Mouse (Mus musculus): ENCODE data around the gene Ankra2. TPM values are rescaled to one million over a fixed set of nuclear protein-coding genes. Genes with fewer than 3 reads are reported as not detected.

The Ankra2 gene
- polyA plus RNA-seq, 1 experiment from 2014 or later = 14.7 TPM

DNA sequence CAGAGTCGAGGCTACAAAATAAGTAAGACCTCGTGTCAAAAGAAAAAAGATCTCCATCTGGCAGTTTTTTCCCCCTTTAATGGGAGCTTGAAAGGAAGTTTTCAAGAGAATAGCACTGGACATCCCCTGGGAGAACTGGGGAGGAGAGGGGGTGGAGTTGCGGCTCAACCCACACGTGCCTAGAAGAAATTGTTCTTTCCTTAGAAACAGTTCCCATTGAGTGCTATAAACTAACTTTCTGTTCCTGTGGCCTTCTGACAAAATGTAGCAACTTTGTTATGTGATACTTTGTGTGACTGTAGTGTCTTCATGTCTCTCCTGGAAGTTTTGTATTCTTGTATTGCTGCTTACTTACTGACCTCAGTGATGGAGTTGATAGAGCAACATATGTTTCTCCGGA is 1.2 kb downstream of the Ankra2 start:
- no peaks in the 10 kb centered on the region for H3K27me3 ChIP-seq (ENCODE audit: poor library complexity, severe bottlenecking)
- no peak for DNase-seq (ENCODE audit: extremely low spot score, low spot score)
- no peaks in the 10 kb centered on the region for H3K9me3 ChIP-seq
- peaks cover 35% of the 10 kb centered on the region for H3K36me3 ChIP-seq (replicated peaks)
- H3K4me1 ChIP-seq = peaks cover 26% of the 10 kb centered on the region
- 43% methylated on average over 5 of the region's 5 CpGs for WGBS
- H3K27ac ChIP-seq = peak overlapping the region; percentile 93; the same call in 1 of the 2 replicates
- H3K4me3 ChIP-seq = peak overlapping the region; percentile 91

- H3K36me3 ChIP-seq (replicated peaks) = peaks cover 56% of the 10 kb centered on the region
- no peaks in the 10 kb centered on the region for H3K27me3 ChIP-seq (ENCODE audit: poor library complexity, severe bottlenecking)
- no peak overlapping the region for H3K27ac ChIP-seq
- DNase-seq (ENCODE audit: extremely low spot score, low spot score) = no peak
- WGBS = 94% methylated on average over 9 of the region's 9 CpGs
- no peaks in the 10 kb centered on the region for H3K4me1 ChIP-seq
- H3K4me3 ChIP-seq = no peak overlapping the region
- no peaks in the 10 kb centered on the region for H3K9me3 ChIP-seq
These were observed 11.1 kb downstream of the Ankra2 start for GRCm38 (mm10) chr13:98274023-98274422.

- H3K27me3 ChIP-seq (ENCODE audit: poor library complexity, severe bottlenecking) = no peaks in the 10 kb centered on the region
- no peaks in the 10 kb centered on the region for H3K9me3 ChIP-seq
- no peak overlapping the region for H3K27ac ChIP-seq
- no peak for DNase-seq (ENCODE audit: extremely low spot score, low spot score)
- no peak overlapping the region for H3K4me3 ChIP-seq
- WGBS = 85% methylated on average over 4 of the region's 4 CpGs
- H3K4me1 ChIP-seq = no peaks in the 10 kb centered on the region
- peaks cover 48% of the 10 kb centered on the region for H3K36me3 ChIP-seq (replicated peaks)
These were observed 12.8 kb downstream of the Ankra2 start for GRCm38 (mm10) chr13:98275646-98276045.

DNA sequence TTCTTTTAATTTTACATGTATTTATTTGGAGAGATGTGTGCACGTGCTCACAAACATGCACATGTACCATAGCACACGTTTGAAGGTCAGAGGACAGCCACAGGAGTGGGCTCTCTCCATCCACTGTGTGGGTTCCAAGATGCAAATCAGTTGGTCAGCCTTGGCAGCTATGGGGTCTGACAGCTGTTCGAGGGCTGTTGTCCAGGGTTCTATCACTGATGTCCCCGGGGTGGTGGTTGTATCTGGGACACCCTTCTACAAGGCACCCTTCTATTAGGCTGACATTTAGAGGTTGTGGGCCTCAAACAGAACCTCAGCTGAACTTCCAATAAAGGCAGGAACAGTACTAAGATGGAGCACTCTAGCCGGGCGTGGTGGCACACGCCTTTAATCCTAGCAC is 13.4 kb downstream of the Ankra2 start:
- 92% methylated on average over 7 of the region's 7 CpGs for WGBS
- no peak for DNase-seq (ENCODE audit: extremely low spot score, low spot score)
- Histone ChIP-seq H3K4me3 (no peak overlapping the region), H3K27ac (no peak overlapping the region), H3K27me3 (ENCODE audit: poor library complexity, severe bottlenecking) (no peaks in the 10 kb centered on the region), H3K9me3 (no peaks in the 10 kb centered on the region), H3K36me3 (replicated peaks) (peaks cover 42% of the 10 kb centered on the region), H3K4me1 (no peaks in the 10 kb centered on the region)

- H3K9me3 ChIP-seq = no peaks in the 10 kb centered on the region
- no peak for DNase-seq (ENCODE audit: extremely low spot score, low spot score)
- WGBS = 83% methylated on average over 2 of the region's 2 CpGs
- H3K4me1 ChIP-seq = no peaks in the 10 kb centered on the region
- H3K36me3 ChIP-seq (replicated peaks) = peaks cover 29% of the 10 kb centered on the region
- H3K4me3 ChIP-seq = no peak overlapping the region
- H3K27ac ChIP-seq = no peak overlapping the region
- H3K27me3 ChIP-seq (ENCODE audit: poor library complexity, severe bottlenecking) = no peaks in the 10 kb centered on the region
These were observed 14.6 kb downstream of the Ankra2 start for GRCm38 (mm10) chr13:98277501-98277900.

GRCm38 (mm10) chr13:98279686-98280085 is 16.8 kb downstream of the Ankra2 start, which contains the start of gene Gm21976:
TSS of gene Gm21976 (plus strand) at chr13:98279887.
- Histone ChIP-seq H3K27ac (no peak within 1 kb of the TSS), H3K36me3 (replicated peaks) (peaks cover 10% of the 10 kb centered on the region), H3K4me1 (no peaks in the 10 kb centered on the region), H3K27me3 (ENCODE audit: poor library complexity, severe bottlenecking) (no peaks in the 10 kb centered on the region), H3K9me3 (no peaks in the 10 kb centered on the region), H3K4me3 (no peak within 1 kb of the TSS)
- DNase-seq (ENCODE audit: extremely low spot score, low spot score) = no peak
- WGBS = 91% methylated on average over 5 of the region's 5 CpGs

GRCm38 (mm10) chr13:98280990-98281650 is 18.2 kb downstream of the Ankra2 start:
- Histone ChIP-seq H3K4me1 (no peaks in the 10 kb centered on the region), H3K27me3 (ENCODE audit: poor library complexity, severe bottlenecking) (no peaks in the 10 kb centered on the region)

DNA sequence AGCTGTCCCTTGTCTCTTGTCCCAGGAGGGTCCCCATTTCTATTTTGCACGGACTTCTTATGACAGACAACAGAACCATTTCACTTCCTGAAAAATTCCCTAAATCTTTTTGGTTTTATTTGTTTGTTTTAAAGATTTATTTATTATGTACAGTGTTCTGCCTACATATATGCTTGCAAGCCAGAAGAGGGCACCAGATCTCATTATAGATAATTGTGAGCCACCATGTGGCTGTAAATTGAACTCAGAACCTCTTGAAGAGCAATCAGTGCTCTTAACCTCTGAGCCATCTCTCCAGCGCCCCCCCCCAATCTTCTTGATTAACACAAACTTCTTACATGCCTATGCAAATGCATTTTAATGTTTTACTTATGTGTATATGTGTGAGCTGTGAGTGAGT is 27.8 kb downstream of the Ankra2 start:
- no peaks in the 10 kb centered on the region for H3K9me3 ChIP-seq
- no peak for DNase-seq (ENCODE audit: extremely low spot score, low spot score)
- H3K27ac ChIP-seq = no peak overlapping the region
- H3K27me3 ChIP-seq (ENCODE audit: poor library complexity, severe bottlenecking) = no peaks in the 10 kb centered on the region
- H3K4me3 ChIP-seq = no peak overlapping the region
- H3K4me1 ChIP-seq = no peaks in the 10 kb centered on the region; the same call in 1 of the 2 replicates
- H3K36me3 ChIP-seq (replicated peaks) = no peaks in the 10 kb centered on the region
- 50% methylated on average over 2 of the region's 2 CpGs for WGBS

More at GRCm38 (mm10) chr13:98280990-98281650, 18.2 kb downstream of the Ankra2 start:
- 82% methylated on average over 12 of the region's 12 CpGs for WGBS
- H3K9me3 ChIP-seq = no peaks in the 10 kb centered on the region
- no peak for DNase-seq (ENCODE audit: extremely low spot score, low spot score)
- H3K36me3 ChIP-seq (replicated peaks) = no peaks in the 10 kb centered on the region
- no peak overlapping the region for H3K27ac ChIP-seq
- no peak overlapping the region for H3K4me3 ChIP-seq

DNA sequence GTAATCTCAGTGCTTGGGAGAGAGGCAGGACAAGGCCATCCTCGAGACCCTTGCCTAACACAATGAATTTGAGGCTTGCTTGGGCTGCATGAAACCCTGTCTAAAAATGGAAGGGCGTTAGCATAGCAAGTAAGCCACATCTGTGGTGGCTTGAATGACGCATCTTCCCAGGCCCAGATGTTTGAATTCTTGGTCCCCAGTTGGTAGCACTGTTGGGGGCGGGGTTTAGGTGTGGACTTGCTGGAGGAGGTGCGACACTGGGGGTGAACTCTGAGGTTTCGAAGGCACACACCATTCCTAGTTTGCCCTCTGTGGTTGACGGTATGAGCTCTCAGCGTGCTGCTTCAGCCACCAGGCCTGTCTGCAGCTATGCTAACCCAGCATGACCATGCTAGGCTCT is 28.8 kb downstream of the Ankra2 start:
- Histone ChIP-seq H3K36me3 (replicated peaks) (no peaks in the 10 kb centered on the region), H3K27me3 (ENCODE audit: poor library complexity, severe bottlenecking) (no peaks in the 10 kb centered on the region), H3K4me1 (no peaks in the 10 kb centered on the region; the same call in 1 of the 2 replicates), H3K27ac (no peak overlapping the region), H3K4me3 (no peak overlapping the region), H3K9me3 (no peaks in the 10 kb centered on the region)
- DNase-seq (ENCODE audit: extremely low spot score, low spot score) = no peak
- WGBS = 89% methylated on average over 8 of the region's 8 CpGs

GRCm38 (mm10) chr13:98296072-98296471 is 33.2 kb downstream of the Ankra2 start:
- DNase-seq (ENCODE audit: extremely low spot score, low spot score) = no peak
- Histone ChIP-seq H3K27me3 (ENCODE audit: poor library complexity, severe bottlenecking) (no peaks in the 10 kb centered on the region), H3K27ac (no peak overlapping the region), H3K36me3 (replicated peaks) (no peaks in the 10 kb centered on the region), H3K4me1 (peaks cover 2% of the 10 kb centered on the region; the same call in 1 of the 2 replicates), H3K9me3 (no peaks in the 10 kb centered on the region), H3K4me3 (no peak overlapping the region)
- WGBS = 52% methylated on average over 5 of the region's 5 CpGs

DNA sequence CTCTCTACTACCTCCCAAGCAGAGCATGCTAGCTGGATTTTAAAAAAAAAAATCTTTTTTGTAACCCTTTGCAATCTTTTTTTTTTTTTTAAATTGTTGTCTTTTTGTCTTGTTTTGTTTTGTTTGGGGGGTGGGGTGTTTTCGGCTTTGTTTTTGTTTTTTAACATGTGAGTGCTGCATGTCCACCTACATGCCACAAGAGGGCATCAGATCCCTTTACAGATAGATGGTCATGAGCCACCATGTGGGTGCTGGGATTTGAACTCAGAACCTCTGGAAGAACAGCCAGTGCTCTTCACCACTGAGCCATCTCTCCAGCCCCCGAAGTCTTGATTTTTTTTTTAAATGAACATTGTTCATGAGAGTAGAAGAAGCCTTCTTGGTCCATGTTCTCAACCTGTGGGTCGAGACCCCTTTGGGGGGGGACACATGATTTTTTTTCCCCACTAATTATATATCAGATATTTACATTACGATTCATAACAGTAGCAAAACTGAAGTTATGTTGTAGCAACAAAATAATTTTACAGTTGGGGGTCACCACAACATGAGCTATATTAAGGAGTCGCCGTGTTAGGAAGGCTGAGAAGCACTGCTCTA is 35.1 kb downstream of the Ankra2 start:
- 90% methylated on average over 6 of the region's 6 CpGs for WGBS
- Histone ChIP-seq H3K36me3 (replicated peaks) (no peaks in the 10 kb centered on the region), H3K27ac (no peak overlapping the region), H3K4me3 (no peak overlapping the region), H3K9me3 (no peaks in the 10 kb centered on the region), H3K4me1 (0 out of 2 replicates have a peak, but pooled peaks cover 2% of the 10 kb centered on the region), H3K27me3 (ENCODE audit: poor library complexity, severe bottlenecking) (no peaks in the 10 kb centered on the region)
- DNase-seq (ENCODE audit: extremely low spot score, low spot score) = no peak

- Histone ChIP-seq H3K27ac (peak overlapping the region; percentile 66), H3K9me3 (no peaks in the 10 kb centered on the region), H3K27me3 (ENCODE audit: poor library complexity, severe bottlenecking) (no peaks in the 10 kb centered on the region), H3K36me3 (replicated peaks) (no peaks in the 10 kb centered on the region), H3K4me1 (0 out of 2 replicates have a peak, but pooled peaks cover 2% of the 10 kb centered on the region), H3K4me3 (peak overlapping the region; percentile 13; the same call in 1 of the 2 replicates)
- DNase-seq (ENCODE audit: extremely low spot score, low spot score) = peak; percentile 80
- WGBS = 58% methylated on average over 21 of the region's 21 CpGs
These were observed 36.2 kb downstream of the Ankra2 start for GRCm38 (mm10) chr13:98298833-98299758.
